Mouse (Mus musculus) forebrain, postnatal 0 days (tissue): Measurements from ENCODE around the gene Ostm1. TPM values are rescaled to one million over a fixed set of nuclear protein-coding genes. Genes with fewer than 3 reads are reported as not detected.
A peak's percentile ranks its signal among the peaks of the same experiment; 100 is the strongest.

Experiments used
- ATAC-seq: fragments of 200-750 bp; cut with Nextera tagmentation; 2 replicates; pipeline ENCODE4 v1.8.0; 2017; ENCODE audit warnings: mild to moderate bottlenecking, moderate library complexity
- DNase-seq: peaks from one replicate; pipeline ENCODE4 v3.0.0-alpha.2; 2015
- H3K27ac ChIP-seq: fragments of 300-500 bp; sonication (generic); 2 replicates; pipeline ENCODE4 v1.5.1; 2014; ENCODE audit warnings: low read depth, mild to moderate bottlenecking, antibody characterized with exemption, low read length, moderate library complexity, mixed read lengths
- H3K27me3 ChIP-seq: fragments of 300-500 bp; sonication (generic); 2 replicates; pipeline ENCODE4 v1.6.1; 2014; ENCODE audit warnings: mild to moderate bottlenecking, low read length, mixed read lengths; ENCODE audit not compliant: insufficient read depth
- H3K36me3 ChIP-seq: fragments of 300-500 bp; sonication (generic); 2 replicates; pipeline ENCODE4 v1.6.1; 2014; ENCODE audit warnings: mild to moderate bottlenecking, moderate library complexity; ENCODE audit not compliant: insufficient read depth
- H3K4me1 ChIP-seq: fragments of 300-500 bp; sonication (generic); 2 replicates; pipeline ENCODE4 v1.6.1; 2014; ENCODE audit warnings: antibody characterized with exemption; ENCODE audit not compliant: insufficient read depth
- H3K4me2 ChIP-seq: fragments of 300-500 bp; sonication (generic); 2 replicates; pipeline ENCODE4 v1.6.1; 2014; ENCODE audit warnings: low read depth, mild to moderate bottlenecking, moderate library complexity
- H3K4me3 ChIP-seq: fragments of 300-500 bp; sonication (generic); 2 replicates; pipeline ENCODE4 v1.5.1; 2014; ENCODE audit warnings: low read depth, low read length, mixed read lengths
- H3K9ac ChIP-seq: fragments of 300-500 bp; sonication (generic); 2 replicates; pipeline ENCODE4 v1.6.1; 2014; ENCODE audit warnings: mild to moderate bottlenecking
- H3K9me3 ChIP-seq: fragments of 300-500 bp; sonication (generic); 2 replicates; pipeline ENCODE4 v1.6.1; 2016; ENCODE audit warnings: low read length
- CTCF ChIP-seq: sonication (generic); IDR thresholded peaks from 2 replicates; pipeline ENCODE4 v1.5.1; 2016; ENCODE audit warnings: antibody characterized with exemption, control low read depth, low read depth
- WGBS: fragments of 180-500 bp; shearing (Covaris S2); extraction: QIAGEN DNeasy Blood & Tissue Kit; methylation state at CpG from one replicate; pipeline ENCODE4 v1.1.7; 2014; 5-methylcytosine and 5-hydroxymethylcytosine counted together
- polyA plus RNA-seq: library from polyadenylated mRNA; unstranded; fragments of >200 nt; fragmentation: Nextera tagmentation; extraction: Ambion mirVana; gene quantifications from 2 replicates; pipeline ENCODE4 v1.2.1, GENCODE M21; 2015
- total RNA-seq: library from RNA; depleted of rRNA; stranded (reverse); fragments of >200 nt; gene quantifications from 2 replicates; pipeline ENCODE4 v1.2.3, GENCODE M21; 2014

Gene Ostm1
- total and polyA plus RNA-seq, 2 experiments from 2014 or later: 39.2 to 44.6 TPM

GRCm38 (mm10) chr10:42692794-42693193, 109.2 kb downstream of the Ostm1 start:
- H3K4me2 ChIP-seq: no peak overlapping the region
- no peak overlapping the region for H3K4me3 ChIP-seq
- no peak overlapping the region for H3K27ac ChIP-seq
- no peak for ATAC-seq
- no peak for DNase-seq
- no peak for TF ChIP-seq CTCF
- H3K4me1 ChIP-seq: no peaks in the 10 kb centered on the region
- H3K36me3 ChIP-seq: no peaks in the 10 kb centered on the region
- H3K27me3 ChIP-seq: no peaks in the 10 kb centered on the region
- H3K9me3 ChIP-seq: no peaks in the 10 kb centered on the region
- H3K9ac ChIP-seq: no peak overlapping the region

DNA sequence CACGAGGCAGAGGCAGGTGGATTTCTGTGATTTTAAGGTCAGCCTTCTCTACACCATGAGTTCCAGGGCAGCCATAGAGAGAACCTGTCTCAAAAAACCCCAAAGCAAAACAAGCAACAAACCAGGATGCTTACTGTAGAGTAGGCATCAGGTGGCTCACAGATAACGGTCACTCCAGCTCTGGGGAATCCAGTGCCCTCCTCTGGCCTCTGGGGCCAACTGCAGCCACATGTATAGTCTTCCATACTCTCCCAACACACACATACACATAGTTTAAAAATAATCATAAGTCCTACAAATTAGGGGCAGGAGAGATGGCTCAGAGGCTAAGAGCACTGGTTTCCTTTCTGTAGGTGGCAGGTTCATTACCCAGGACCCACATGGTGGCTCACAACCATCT, 109.9 kb downstream of the Ostm1 start:
- no peak overlapping the region for H3K27ac ChIP-seq
- no peaks in the 10 kb centered on the region for H3K36me3 ChIP-seq
- no peak overlapping the region for H3K4me3 ChIP-seq
- H3K9ac ChIP-seq: no peak overlapping the region
- DNase-seq (no peak), ATAC-seq (no peak)
- H3K9me3 ChIP-seq: no peaks in the 10 kb centered on the region
- 73% methylated on average over 2 of the region's 2 CpGs for WGBS
- no peak for TF ChIP-seq CTCF
- H3K27me3 ChIP-seq: no peaks in the 10 kb centered on the region
- H3K4me2 ChIP-seq: no peak overlapping the region
- no peaks in the 10 kb centered on the region for H3K4me1 ChIP-seq

DNA sequence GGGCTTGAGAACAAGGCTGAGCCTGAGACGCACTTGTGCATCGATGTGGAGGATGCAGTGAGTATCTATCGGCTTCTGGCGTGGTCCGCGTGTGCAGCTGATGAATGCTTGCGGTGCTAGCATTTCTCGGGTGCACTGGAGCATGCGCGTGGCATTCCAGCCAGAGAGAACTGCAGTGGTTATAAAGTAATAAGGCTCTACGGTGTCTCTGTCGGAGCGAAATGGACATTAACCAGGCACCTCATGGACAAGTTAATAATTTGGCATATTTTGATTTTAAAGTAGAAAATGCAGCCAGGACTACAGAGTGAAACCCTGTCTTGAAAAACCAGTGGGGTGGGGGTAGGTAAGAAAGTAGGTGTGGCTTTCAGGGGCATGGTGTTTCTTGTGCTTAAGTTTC, 112.7 kb downstream of the Ostm1 start:
- Histone ChIP-seq H3K4me3 (no peak overlapping the region), H3K27ac (no peak overlapping the region), H3K4me1 (no peaks in the 10 kb centered on the region), H3K36me3 (peaks cover 9% of the 10 kb centered on the region; the same call in 1 of the 2 replicates), H3K9ac (no peak overlapping the region), H3K27me3 (no peaks in the 10 kb centered on the region), H3K9me3 (no peaks in the 10 kb centered on the region), H3K4me2 (no peak overlapping the region)
- ATAC-seq (no peak), DNase-seq (no peak)
- no peak for TF ChIP-seq CTCF
- 77% methylated on average over 13 of the region's 13 CpGs for WGBS

DNA sequence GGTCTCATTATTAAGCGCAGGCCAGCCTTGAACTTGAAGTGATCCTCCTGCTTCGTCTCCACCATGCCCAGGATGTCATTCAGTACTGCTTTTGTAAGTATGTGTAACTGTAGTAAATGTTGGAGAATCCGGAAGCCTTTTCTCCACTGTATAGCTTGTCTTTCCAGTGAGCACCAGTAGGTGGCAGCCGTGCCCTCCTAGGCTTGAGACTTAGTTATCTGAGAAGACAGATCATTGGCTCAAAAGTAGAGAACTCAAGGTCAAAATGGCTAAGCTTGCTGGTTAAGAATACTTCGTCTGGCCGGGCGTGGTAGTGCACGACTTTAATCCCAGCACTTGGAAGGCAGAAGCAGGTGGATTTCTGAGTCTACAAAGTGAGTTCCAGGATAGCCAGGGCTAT, 113.4 kb downstream of the Ostm1 start:
- no peak overlapping the region for H3K27ac ChIP-seq
- TF ChIP-seq CTCF: peak; percentile 87
- peaks cover 9% of the 10 kb centered on the region; the same call in 1 of the 2 replicates for H3K36me3 ChIP-seq
- H3K27me3 ChIP-seq: no peaks in the 10 kb centered on the region
- ATAC-seq (peak; percentile 54), DNase-seq (peak; percentile 81)
- no peaks in the 10 kb centered on the region for H3K4me1 ChIP-seq
- H3K4me3 ChIP-seq: no peak overlapping the region
- no peaks in the 10 kb centered on the region for H3K9me3 ChIP-seq
- H3K4me2 ChIP-seq: no peak overlapping the region
- 31% methylated on average over 8 of the region's 8 CpGs for WGBS
- H3K9ac ChIP-seq: no peak overlapping the region

GRCm38 (mm10) chr10:42698375-42698774, 114.8 kb downstream of the Ostm1 start:
- Histone ChIP-seq H3K4me3 (no peak overlapping the region), H3K4me1 (no peaks in the 10 kb centered on the region), H3K27me3 (no peaks in the 10 kb centered on the region), H3K36me3 (peaks cover 12% of the 10 kb centered on the region; the same call in 1 of the 2 replicates), H3K9me3 (no peaks in the 10 kb centered on the region), H3K4me2 (no peak overlapping the region), H3K27ac (no peak overlapping the region), H3K9ac (no peak overlapping the region)
- WGBS: 95% methylated on average over 9 of the region's 9 CpGs
- no peak for DNase-seq
- TF ChIP-seq CTCF: no peak
- ATAC-seq: no peak

DNA sequence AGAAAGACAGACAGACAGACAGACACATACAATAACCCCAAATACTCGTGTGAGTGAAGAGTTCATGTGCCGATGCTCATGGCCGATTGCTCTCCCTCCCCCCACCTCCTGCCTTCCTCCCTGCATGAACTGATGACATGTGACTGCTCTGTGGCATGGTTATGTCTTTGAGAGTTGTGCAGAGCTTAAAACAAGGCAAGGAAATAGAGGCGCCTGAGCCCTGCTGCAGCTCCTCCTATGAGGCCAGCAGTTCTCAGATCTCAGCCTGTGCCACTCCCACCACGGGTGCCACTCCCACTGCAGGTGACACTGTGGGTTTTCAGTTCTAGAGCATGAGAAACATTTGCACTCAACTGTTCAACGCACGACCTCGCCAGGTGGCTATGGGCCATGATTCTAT, 115.4 kb downstream of the Ostm1 start:
- peaks cover 17% of the 10 kb centered on the region; the same call in 1 of the 2 replicates for H3K36me3 ChIP-seq
- 86% methylated on average over 8 of the region's 8 CpGs for WGBS
- ATAC-seq: no peak
- H3K9ac ChIP-seq: no peak overlapping the region
- no peak overlapping the region for H3K27ac ChIP-seq
- H3K4me3 ChIP-seq: no peak overlapping the region
- H3K4me2 ChIP-seq: no peak overlapping the region
- no peaks in the 10 kb centered on the region for H3K9me3 ChIP-seq
- H3K4me1 ChIP-seq: no peaks in the 10 kb centered on the region
- no peak for DNase-seq
- no peak for TF ChIP-seq CTCF
- H3K27me3 ChIP-seq: no peaks in the 10 kb centered on the region

GRCm38 (mm10) chr10:42702111-42702510, 118.5 kb downstream of the Ostm1 start:
- WGBS: 94% methylated on average over 2 of the region's 2 CpGs
- ATAC-seq: no peak
- peaks cover 21% of the 10 kb centered on the region; the same call in 1 of the 2 replicates for H3K36me3 ChIP-seq
- no peaks in the 10 kb centered on the region for H3K9me3 ChIP-seq
- no peaks in the 10 kb centered on the region for H3K4me1 ChIP-seq
- H3K4me3 ChIP-seq: no peak overlapping the region
- H3K27me3 ChIP-seq: no peaks in the 10 kb centered on the region
- no peak overlapping the region for H3K27ac ChIP-seq
- no peak overlapping the region for H3K9ac ChIP-seq
- DNase-seq: no peak
- H3K4me2 ChIP-seq: no peak overlapping the region
- TF ChIP-seq CTCF: no peak

DNA sequence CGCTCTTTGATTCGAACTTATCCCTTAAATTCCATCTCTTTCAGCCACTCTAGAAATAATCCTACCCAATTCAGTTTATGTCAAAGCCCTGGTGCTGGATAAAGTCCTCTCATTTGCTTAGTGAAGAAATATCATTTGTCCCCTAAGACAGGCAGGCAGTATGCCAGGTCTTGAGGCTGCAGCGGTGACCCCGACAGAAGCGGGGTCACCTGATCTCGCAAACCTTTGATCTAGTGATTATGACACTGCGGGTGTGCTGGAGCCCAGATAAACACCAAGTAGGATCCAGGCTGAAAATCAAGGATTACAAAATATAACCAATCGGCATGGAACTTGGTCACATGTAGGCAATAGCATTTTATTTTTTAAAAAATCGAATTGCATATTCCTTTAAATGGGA, 131.1 kb downstream of the Ostm1 start:
- peak overlapping the region; percentile 41; the same call in 1 of the 2 replicates for H3K4me2 ChIP-seq
- H3K36me3 ChIP-seq: no peaks in the 10 kb centered on the region
- no peaks in the 10 kb centered on the region for H3K4me1 ChIP-seq
- no peaks in the 10 kb centered on the region for H3K27me3 ChIP-seq
- no peak overlapping the region for H3K4me3 ChIP-seq
- no peak overlapping the region for H3K27ac ChIP-seq
- no peak for ATAC-seq
- DNase-seq: no peak
- H3K9me3 ChIP-seq: no peaks in the 10 kb centered on the region
- 12% methylated on average over 9 of the region's 9 CpGs for WGBS
- no peak overlapping the region for H3K9ac ChIP-seq
- no peak for TF ChIP-seq CTCF
